Mouse (Mus musculus) testis, postnatal 14 days (tissue): ENCODE results near the gene Azin2.

ENCODE experiments used
- DNase-seq: peaks from one replicate; pipeline ENCODE4 v3.0.0; 2021; ENCODE audit warnings: low spot score

Azin2 gene

GRCm38 (mm10) chr4:128978634-128979033, 16.4 kb upstream of the Azin2 start:
- no peak for DNase-seq

GRCm38 (mm10) chr4:128977217-128977616, 15.0 kb upstream of the Azin2 start:
- DNase-seq, result no peak

- DNase-seq, result no peak
Measured at GRCm38 (mm10) chr4:128976577-128976976, 14.3 kb upstream of the Azin2 start.

- DNase-seq, result peak; percentile 69
Measured at GRCm38 (mm10) chr4:128974677-128975076, 12.4 kb upstream of the Azin2 start.

- DNase-seq, result peak; percentile 35
Measured at GRCm38 (mm10) chr4:128971065-128971694, 8.9 kb upstream of the Azin2 start.

- no peak for DNase-seq
Measured at GRCm38 (mm10) chr4:128970417-128970807, 8.2 kb upstream of the Azin2 start.

- no peak for DNase-seq
Measured at GRCm38 (mm10) chr4:128969607-128970416, 7.6 kb upstream of the Azin2 start.

GRCm38 (mm10) chr4:128969081-128969480, 6.8 kb upstream of the Azin2 start:
- DNase-seq, result no peak

GRCm38 (mm10) chr4:128966751-128967150, 4.5 kb upstream of the Azin2 start:
- DNase-seq, result no peak

GRCm38 (mm10) chr4:128962926-128963290, 666 bp upstream of the Azin2 start:
- no peak for DNase-seq

- no peak for DNase-seq
Measured at GRCm38 (mm10) chr4:128961301-128962028, 777 bp downstream of the Azin2 start.

- no peak for DNase-seq
Measured at GRCm38 (mm10) chr4:128959676-128960075, 2.6 kb downstream of the Azin2 start.

- no peak for DNase-seq
Measured at GRCm38 (mm10) chr4:128958849-128959248, 3.4 kb downstream of the Azin2 start.

- no peak for DNase-seq
Measured at GRCm38 (mm10) chr4:128958156-128958555, 4.1 kb downstream of the Azin2 start.

GRCm38 (mm10) chr4:128957155-128957911, 4.9 kb downstream of the Azin2 start:
- DNase-seq, result no peak

GRCm38 (mm10) chr4:128953851-128954250, 8.4 kb downstream of the Azin2 start:
- no peak for DNase-seq

GRCm38 (mm10) chr4:128950461-128950860, 11.8 kb downstream of the Azin2 start:
- DNase-seq, result no peak

- no peak for DNase-seq
Measured at GRCm38 (mm10) chr4:128949470-128950005, 12.7 kb downstream of the Azin2 start.

- DNase-seq, result peak; percentile 43
Measured at GRCm38 (mm10) chr4:128948137-128948674, 14.0 kb downstream of the Azin2 start.

- DNase-seq, result no peak
Measured at GRCm38 (mm10) chr4:128947326-128947933, 14.8 kb downstream of the Azin2 start.

- no peak for DNase-seq
Measured at GRCm38 (mm10) chr4:128946736-128947135, 15.5 kb downstream of the Azin2 start.
